Mouse (Mus musculus) testis, postnatal 10 days (tissue): ENCODE data around the gene Scrn1.

Experiments used
- DNase-seq: peaks from one replicate; pipeline ENCODE4 v3.0.0; 2021; ENCODE audit warnings: low spot score

Scrn1 gene

GRCm38 (mm10) chr6:54565012-54565411 is 1.3 kb downstream of the Scrn1 start:
- DNase-seq = peak; percentile 39

DNA sequence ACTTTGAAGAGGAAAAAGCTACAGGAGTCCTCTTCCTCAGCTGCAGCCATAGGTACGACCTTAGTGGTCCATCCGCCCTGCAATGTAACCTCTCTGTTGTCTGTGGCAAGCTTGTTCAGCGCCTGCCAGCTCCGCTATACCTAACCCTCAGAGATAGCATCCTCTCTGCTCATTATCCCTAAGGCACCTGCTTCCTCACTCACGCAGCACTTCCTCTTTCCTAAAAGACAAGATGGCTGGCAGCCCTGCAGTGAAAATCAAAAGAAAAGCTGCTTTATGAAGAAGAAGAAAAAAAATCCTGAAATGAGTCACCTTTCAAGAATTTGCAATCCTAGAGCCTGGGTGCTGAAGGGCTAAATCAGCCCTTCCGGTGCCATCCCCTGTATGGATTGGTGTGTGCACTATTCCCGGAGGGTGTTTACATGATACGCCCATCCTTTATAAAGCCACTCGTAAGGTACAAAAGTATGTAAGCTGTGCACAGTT is 1.7 kb downstream of the Scrn1 start:
- no peak for DNase-seq

DNA sequence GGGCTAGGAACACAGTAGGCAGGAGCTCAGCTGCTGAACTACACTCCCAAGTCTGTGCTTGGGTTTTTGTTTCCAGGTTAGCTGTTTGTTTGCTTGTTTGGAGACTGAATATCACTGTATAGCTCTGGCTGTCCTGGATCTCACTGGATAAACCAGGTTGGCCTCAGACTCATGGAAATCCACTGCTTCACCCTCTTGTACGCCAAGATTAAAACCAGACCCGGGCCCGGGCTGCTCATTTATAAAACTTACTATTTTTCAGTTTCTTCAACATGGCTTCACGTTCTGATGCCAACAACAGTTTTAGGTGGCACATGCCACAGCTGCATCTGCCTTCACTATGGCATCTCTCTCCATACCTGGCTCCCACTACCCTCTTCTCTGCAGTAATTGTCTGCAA is 2.7 kb downstream of the Scrn1 start:
- no peak for DNase-seq

DNA sequence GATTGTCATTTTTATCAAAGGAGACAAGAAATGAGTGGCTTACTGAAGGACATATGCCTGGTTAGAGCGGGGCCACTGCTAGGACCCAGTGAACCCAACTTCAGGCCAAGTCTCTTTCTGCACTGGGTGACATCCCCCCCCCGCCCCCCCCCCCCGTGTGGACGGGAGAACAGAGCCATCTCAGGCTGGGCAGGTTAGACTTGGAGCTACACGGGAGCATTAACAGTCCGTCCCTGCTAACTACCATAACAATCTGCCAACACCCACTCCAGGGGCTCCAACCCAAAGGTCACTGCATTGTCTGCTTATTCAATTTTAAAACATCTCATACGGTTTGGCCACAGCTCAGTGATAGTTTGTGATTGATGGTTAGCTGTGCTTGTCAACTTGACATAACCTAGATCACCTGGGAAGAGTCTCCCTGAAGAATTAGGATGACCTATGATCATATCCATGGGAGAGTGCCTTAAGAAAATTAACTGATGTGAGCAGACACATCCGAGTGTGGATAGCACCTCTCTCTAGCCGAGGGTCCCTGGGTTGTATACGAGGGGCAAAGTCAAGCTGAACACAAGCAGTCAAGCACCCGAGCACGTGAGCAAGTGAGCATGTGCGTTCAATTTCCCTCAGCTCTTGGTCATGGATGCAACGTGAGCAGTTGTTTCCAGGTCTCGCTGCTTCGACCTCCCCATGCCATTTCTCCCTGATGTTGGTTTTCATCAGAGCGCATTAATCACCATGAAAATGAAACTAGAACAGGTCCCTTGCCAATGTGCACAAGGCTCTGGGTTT is 4.1 kb downstream of the Scrn1 start:
- no peak for DNase-seq

- no peak for DNase-seq
Observed at GRCm38 (mm10) chr6:54558466-54558865, 7.8 kb downstream of the Scrn1 start.

- DNase-seq = no peak
Observed at GRCm38 (mm10) chr6:54557671-54558070, 8.6 kb downstream of the Scrn1 start.

- no peak for DNase-seq
Observed at GRCm38 (mm10) chr6:54555816-54556215, 10.5 kb downstream of the Scrn1 start.

- DNase-seq = no peak
Observed at GRCm38 (mm10) chr6:54554341-54555110, 11.8 kb downstream of the Scrn1 start.

GRCm38 (mm10) chr6:54553632-54554031 is 12.7 kb downstream of the Scrn1 start:
- no peak for DNase-seq

GRCm38 (mm10) chr6:54552721-54553413 is 13.4 kb downstream of the Scrn1 start:
- DNase-seq = no peak

GRCm38 (mm10) chr6:54550801-54551323 is 15.4 kb downstream of the Scrn1 start:
- DNase-seq = no peak

DNA sequence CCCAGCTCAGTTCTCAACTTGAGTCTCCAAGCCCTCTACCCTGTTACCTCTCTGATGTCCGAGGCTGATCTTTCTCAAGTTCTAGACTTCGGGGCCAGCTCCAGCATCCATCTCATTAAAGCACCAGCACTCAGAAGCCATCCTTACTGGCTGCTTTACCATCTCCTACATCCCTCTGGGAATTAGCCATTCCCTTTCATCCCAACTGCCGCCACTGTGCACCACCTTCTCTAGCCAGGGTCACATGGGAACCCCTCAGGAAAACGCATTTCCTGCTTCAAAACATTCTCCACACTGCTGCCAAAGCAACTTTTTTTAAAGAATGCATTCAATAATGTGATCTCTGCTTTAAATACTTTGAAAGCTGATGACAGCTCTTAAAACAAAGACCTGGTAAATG is 17.0 kb downstream of the Scrn1 start:
- no peak for DNase-seq

- peak; percentile 68 for DNase-seq
Observed at GRCm38 (mm10) chr6:54548314-54549019, 17.8 kb downstream of the Scrn1 start.

DNA sequence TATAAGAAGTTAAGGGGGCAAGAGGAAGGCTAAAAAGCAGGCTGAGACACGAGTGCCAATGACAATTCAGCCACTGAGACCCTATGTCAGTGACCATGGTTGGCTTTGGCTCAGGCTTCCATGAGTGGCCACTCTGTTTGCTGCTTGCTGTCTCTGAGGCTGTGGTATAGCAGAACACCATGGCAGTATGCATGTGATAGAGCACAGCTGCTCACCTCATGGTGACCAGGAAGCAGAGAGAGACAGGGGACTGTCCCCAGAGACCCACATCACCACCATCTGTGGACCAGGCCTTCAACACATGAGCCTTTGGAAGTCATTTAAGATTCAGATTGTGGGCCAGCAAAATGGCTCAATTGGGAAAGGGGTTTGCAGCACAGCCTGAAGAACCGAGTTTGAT is 22.6 kb downstream of the Scrn1 start:
- no peak for DNase-seq

DNA sequence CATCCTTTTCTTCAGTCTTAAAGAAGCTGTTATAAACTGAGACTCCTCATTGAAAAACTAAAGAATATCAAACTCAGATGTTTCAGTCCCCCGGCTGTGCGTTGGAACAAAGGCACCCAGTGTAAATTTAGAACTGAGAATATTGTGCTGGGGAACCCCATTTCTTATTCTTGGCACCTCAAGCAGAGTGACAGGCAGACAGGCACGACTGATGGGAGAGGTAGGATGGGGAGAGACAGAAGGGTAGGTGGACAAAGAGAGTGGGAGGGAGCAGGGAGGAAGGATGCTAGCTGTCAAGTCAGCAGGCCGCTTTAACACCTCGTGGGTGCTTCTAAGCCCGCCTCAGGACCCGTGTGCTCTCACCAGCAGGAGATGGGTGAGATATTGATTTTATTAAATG is 23.5 kb downstream of the Scrn1 start:
- no peak for DNase-seq

DNA sequence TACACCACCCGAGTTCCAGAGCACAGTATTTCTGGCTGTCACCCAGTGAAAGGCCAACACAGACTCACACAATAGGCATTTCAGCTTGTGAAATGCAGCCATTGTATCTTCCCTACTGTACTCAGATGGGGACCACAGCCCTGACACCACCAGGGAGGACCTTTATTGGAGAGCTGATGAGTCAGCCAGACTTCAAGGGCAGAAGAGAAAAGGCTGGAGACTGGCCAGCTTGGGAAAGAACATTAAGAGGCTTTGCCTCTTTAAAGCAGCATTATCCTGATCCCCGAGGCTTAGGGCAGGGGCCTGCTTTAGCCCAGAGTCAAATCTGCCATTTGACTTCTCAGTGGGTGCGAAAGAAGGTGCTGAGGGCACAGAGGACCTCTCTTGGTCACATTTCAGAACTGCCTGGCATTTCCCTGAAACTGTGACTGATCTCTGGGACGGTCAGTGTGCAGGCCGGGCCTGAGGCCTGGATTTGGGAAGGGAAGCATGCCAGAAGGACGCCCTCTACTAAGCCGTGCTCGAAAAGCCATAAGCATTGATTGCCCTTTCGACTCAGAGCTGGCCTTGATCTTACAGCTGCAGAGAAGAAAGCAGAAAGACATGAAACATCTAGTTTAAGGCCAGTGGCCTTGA is 25.9 kb downstream of the Scrn1 start:
- DNase-seq = peak; percentile 67

DNA sequence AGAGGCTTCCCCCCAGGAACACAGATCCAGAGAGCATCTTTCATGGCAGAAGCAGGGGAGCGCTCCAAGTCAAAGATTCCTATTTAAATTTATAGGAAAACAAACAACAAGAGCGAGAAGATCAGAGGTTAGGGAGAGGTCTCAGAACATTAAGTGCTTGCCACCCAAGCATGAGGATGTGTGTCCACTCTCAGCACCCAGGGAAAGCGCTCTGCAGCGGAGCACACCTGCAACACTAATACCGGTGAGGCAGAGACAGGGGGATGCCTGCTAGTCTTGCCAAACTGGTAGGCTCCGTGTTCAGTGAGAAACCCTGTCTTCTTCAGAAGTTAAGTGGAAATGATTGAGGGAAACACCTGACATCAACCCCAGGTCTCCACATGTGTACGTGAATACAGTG is 26.9 kb downstream of the Scrn1 start:
- no peak for DNase-seq

- DNase-seq = no peak
Observed at GRCm38 (mm10) chr6:54538773-54539173, 27.5 kb downstream of the Scrn1 start.

GRCm38 (mm10) chr6:54537053-54537452 is 29.2 kb downstream of the Scrn1 start:
- DNase-seq = no peak

GRCm38 (mm10) chr6:54535485-54535884 is 30.8 kb downstream of the Scrn1 start:
- DNase-seq = no peak

GRCm38 (mm10) chr6:54531048-54531481 is 35.2 kb downstream of the Scrn1 start:
- no peak for DNase-seq
